28 mouse cellular contexts compared by ENCODE assay signal in the genomic region with DNA sequence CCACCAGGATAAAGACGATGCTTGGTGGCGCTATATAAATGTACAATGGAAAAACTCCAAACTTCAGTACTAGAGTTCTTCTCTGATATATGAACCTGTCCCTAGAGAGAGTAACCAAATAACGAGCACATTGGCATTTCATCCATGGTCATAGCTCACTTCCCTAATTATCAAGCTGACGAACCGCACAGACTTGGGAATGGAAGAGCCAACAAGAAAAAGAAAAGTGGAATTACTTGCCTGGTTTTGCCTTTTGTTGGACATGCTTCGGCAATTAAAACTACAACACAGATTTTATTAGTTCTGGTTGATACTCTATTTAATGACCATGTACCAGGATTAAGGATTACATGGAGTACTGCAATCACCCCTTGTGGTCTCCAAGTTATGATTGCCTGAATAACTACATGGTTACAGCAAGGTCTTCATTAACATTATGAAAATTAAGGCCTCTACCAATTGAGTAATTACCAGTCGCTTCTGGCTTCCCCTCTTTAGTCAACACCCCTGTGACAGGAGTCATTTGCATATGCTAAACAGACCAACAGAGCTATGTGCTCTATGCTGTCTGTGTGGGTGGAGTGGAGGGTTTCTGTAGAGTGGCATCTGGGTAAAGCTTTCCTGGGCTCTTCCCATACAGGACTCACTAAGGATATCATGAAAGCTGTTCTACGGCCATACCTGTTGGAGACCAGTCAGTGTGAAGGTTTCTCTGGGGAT. TPM values are rescaled to one million over a fixed set of nuclear protein-coding genes. Genes with fewer than 3 reads are reported as not detected.
DNase-seq lines count a peak whose midpoint lies in the region; ATAC-seq and TF ChIP-seq lines count a peak whose summit lies in the region.
"Had no signal": no experiment of that assay in that cellular context is flagged by ENCODE, and none has a peak within 500 bp of the region (broad histone marks: within the 10 kb centered on the region; RNA-seq: fewer than 3 reads in every experiment).

No protein-coding gene starts in this region.

- H3K9ac ChIP-seq in forebrain, postnatal 0 days = no peak overlapping the region
- H3K9ac ChIP-seq in midbrain, embryonic 16.5 days (ENCODE audit: low read depth, low read length) = no peak overlapping the region
- no peak overlapping the region for H3K9ac ChIP-seq in liver, embryonic 12.5 days
- H3K9ac ChIP-seq: heart, embryonic 12.5 days; liver, postnatal 0 days; stomach, embryonic 15.5 days had no signal

- no peaks in the 10 kb centered on the region for H3K9me3 ChIP-seq in forebrain, postnatal 0 days (ENCODE audit: low read length)
- peaks cover 4% of the 10 kb centered on the region; the same call in 1 of the 2 replicates for H3K9me3 ChIP-seq in midbrain, embryonic 16.5 days (replicated peaks; ENCODE audit: control insufficient read depth, low read length, poor library complexity, severe bottlenecking)
- 0 out of 2 replicates have a peak, but pooled peaks cover 4% of the 10 kb centered on the region for H3K9me3 ChIP-seq in liver, embryonic 12.5 days (replicated peaks)
- H3K9me3 ChIP-seq: heart, embryonic 12.5 days; stomach, embryonic 15.5 days had no signal

- no peak for DNase-seq in layer of hippocampus, adult 2 months (ENCODE audit: low spot score in 2 of 2)
- no peak for DNase-seq in layer of hippocampus, adult 9-11 months
- DNase-seq in brain, embryonic 14.5 days (ENCODE audit: low read depth) = peak; percentile 87
- peak; percentile 16 for DNase-seq in forebrain, postnatal 0 days
- DNase-seq: adrenal gland, postnatal 14 days; B cell, adult 2 months; cerebellum, adult 8-10 months; cerebellum, postnatal 36 days; embryo, embryonic 11 days; gastrocnemius, postnatal 25 days; heart, adult 18-20 months; heart, postnatal 10 days; kidney, adult 18-20 months; liver, postnatal 0 days; thymus, adult 18-20 months; thymus, postnatal 4 days had no signal

- ATAC-seq in forebrain, postnatal 0 days = peak; percentile 64; the same call in 1 of the 2 replicates
- ATAC-seq in midbrain, embryonic 16.5 days = no peak
- ATAC-seq in liver, embryonic 12.5 days = no peak
- ATAC-seq in erythroblast, adult 5-6 weeks (replicated peaks; ENCODE audit: low FRiP score, poor library complexity, severe bottlenecking) = no peak
- ATAC-seq: liver, postnatal 0 days; lung, postnatal 0 days had no signal

- no peak overlapping the region for H3K4me2 ChIP-seq in forebrain, postnatal 0 days (ENCODE audit: low read depth)
- H3K4me2 ChIP-seq in midbrain, embryonic 16.5 days (ENCODE audit: low read length) = no peak overlapping the region
- no peak overlapping the region for H3K4me2 ChIP-seq in liver, embryonic 12.5 days
- H3K4me2 ChIP-seq: heart, embryonic 12.5 days; stomach, embryonic 15.5 days had no signal

- no peaks in the 10 kb centered on the region for H3K27me3 ChIP-seq in forebrain, postnatal 0 days (ENCODE audit: insufficient read depth, low read length)
- H3K27me3 ChIP-seq in midbrain, embryonic 16.5 days (ENCODE audit: control insufficient read depth, insufficient read depth, low read depth, low read length) = no peaks in the 10 kb centered on the region
- H3K27me3 ChIP-seq in liver, embryonic 12.5 days (replicated peaks) = peaks cover 12% of the 10 kb centered on the region
- H3K27me3 ChIP-seq: stomach, embryonic 15.5 days had no signal

- no peak for TF ChIP-seq POLR2A in brain, embryonic 14.5 days (IDR thresholded peaks at IDR 0.05; ENCODE audit: borderline replicate concordance, extremely low read depth, insufficient read depth, insufficient read length, poor library complexity, severe bottlenecking)

- 30% methylated on average over 8 of the region's 8 CpGs for WGBS in forebrain, postnatal 0 days
- 60% methylated on average over 8 of the region's 8 CpGs for WGBS in midbrain, embryonic 16.5 days
- WGBS in liver, embryonic 12.5 days (ENCODE audit: insufficient replicate concordance) = 66% methylated on average over 8 of the region's 8 CpGs

- peaks cover 4% of the 10 kb centered on the region; the same call in 1 of the 2 replicates for H3K4me1 ChIP-seq in forebrain, postnatal 0 days (ENCODE audit: insufficient read depth)
- no peaks in the 10 kb centered on the region; the same call in 1 of the 2 replicates for H3K4me1 ChIP-seq in midbrain, embryonic 16.5 days (ENCODE audit: control insufficient read depth, insufficient read depth, low read length)
- H3K4me1 ChIP-seq in liver, embryonic 12.5 days = no peaks in the 10 kb centered on the region
- H3K4me1 ChIP-seq: heart, embryonic 12.5 days; stomach, embryonic 15.5 days had no signal

- H3K4me3 ChIP-seq in layer of hippocampus, adult 2 months = no peak overlapping the region
- H3K4me3 ChIP-seq in forebrain, postnatal 0 days (ENCODE audit: low read depth, low read length) = no peak overlapping the region
- no peak overlapping the region for H3K4me3 ChIP-seq in midbrain, embryonic 16.5 days (ENCODE audit: low read depth, low read length)
- no peak overlapping the region for H3K4me3 ChIP-seq in liver, embryonic 12.5 days
- H3K4me3 ChIP-seq: heart, embryonic 12.5 days; myocyte; stomach, embryonic 15.5 days had no signal

- TF ChIP-seq CTCF in layer of hippocampus, adult 2 months (conservative IDR thresholded peaks at IDR 0.05) = no peak
- no peak for TF ChIP-seq CTCF in brain, embryonic 14.5 days (IDR thresholded peaks at IDR 0.05; ENCODE audit: borderline replicate concordance, extremely low read depth, insufficient read depth, insufficient read length)
- TF ChIP-seq CTCF in forebrain, postnatal 0 days (IDR thresholded peaks at IDR 0.05; ENCODE audit: low read depth) = no peak

- H3K27ac ChIP-seq in layer of hippocampus, adult 2 months = peak overlapping the region; percentile 79
- peak overlapping the region; percentile 50 for H3K27ac ChIP-seq in forebrain, postnatal 0 days (ENCODE audit: low read depth, low read length)
- peak overlapping the region; percentile 52 for H3K27ac ChIP-seq in midbrain, embryonic 16.5 days (ENCODE audit: low read length)
- no peak overlapping the region for H3K27ac ChIP-seq in liver, embryonic 12.5 days
- H3K27ac ChIP-seq: kidney, postnatal 0 days; macrophage; stomach, embryonic 15.5 days had no signal

- H3K36me3 ChIP-seq in forebrain, postnatal 0 days (ENCODE audit: insufficient read depth) = no peaks in the 10 kb centered on the region
- H3K36me3 ChIP-seq in midbrain, embryonic 16.5 days (ENCODE audit: control insufficient read depth, insufficient read depth, low read length) = no peaks in the 10 kb centered on the region
- H3K36me3 ChIP-seq in liver, embryonic 12.5 days = no peaks in the 10 kb centered on the region
- H3K36me3 ChIP-seq: heart, embryonic 12.5 days; stomach, embryonic 15.5 days had no signal

RNA-seq across cellular contexts. Expression of a gene that starts 16.9 kb away (rescaled TPM):
- total RNA-seq in layer of hippocampus, adult 2 months (2021) = under 1 TPM; 0.38 to 0.44 TPM
- 0.63 and 0.71 TPM in 2 replicates for polyA plus RNA-seq in brain, embryonic 14.5 days (2012; rRNA removed)
- total RNA-seq in forebrain, postnatal 0 days (2014; rRNA removed) = 0.43 and 0.46 TPM in 2 replicates
- 0.31 and 0.36 TPM in 2 replicates for polyA plus RNA-seq in forebrain, postnatal 0 days (2015; fragmentation: Nextera tagmentation; extraction: Ambion mirVana)
- polyA plus RNA-seq in midbrain, embryonic 16.5 days (2015; fragmentation: Nextera tagmentation; extraction: Ambion mirVana) = 0.57 and 0.87 TPM in 2 replicates
- polyA plus RNA-seq in liver, embryonic 12.5 days (2016; fragmentation: Nextera tagmentation; extraction: Ambion mirVana) = 0.06 and 0.07 TPM in 2 replicates
- total RNA-seq in erythroblast, adult 5-6 weeks (2015; ENCODE audit: low replicate concordance) = 0.63 TPM in 1 of 2 replicates, not detected in the other
- total RNA-seq in erythroblast, adult 5-6 weeks (2017; ENCODE audit: low replicate concordance) = 1.1 TPM in 2 replicates
- total RNA-seq: heart, adult 18-20 months; liver, adult 2 months; MEL; neutrophil, adult 5-6 weeks had no signal
- polyA plus RNA-seq: liver, adult 2 months; macrophage had no signal

Comparison
In these comparisons a context has a peak if more than half of its experiments do, and no peak if none do; other contexts are left out.
1. DNase-seq: peak in brain, embryonic 14.5 days (single experiment) and forebrain, postnatal 0 days (single experiment); none in layer of hippocampus, adult 2 months (0 of 2) and layer of hippocampus, adult 9-11 months (single experiment).